Mouse (Mus musculus) small intestine, adult 2 months (tissue): ENCODE data around the gene Cntnap2.

ENCODE experiments used
- CTCF ChIP-seq: fragments of 200-500 bp; IDR thresholded peaks from 2 replicates; pipeline ENCODE4 v1.5.1; 2012; ENCODE audit warnings: low read depth, mild to moderate bottlenecking, control low read depth, inconsistent platforms, low read length, moderate library complexity, mixed read lengths; ENCODE audit not compliant: insufficient replicate concordance, insufficient read length; ENCODE audit errors: extremely low read depth
- POLR2A ChIP-seq: fragments of 200-500 bp; IDR thresholded peaks from 2 replicates; pipeline ENCODE4 v1.6.1; 2012; ENCODE audit warnings: low read depth, mild to moderate bottlenecking, control low read depth, inconsistent platforms, low read length, moderate library complexity

GRCm38 (mm10) chr6:47197570-47197969, 2138.4 kb downstream of the Cntnap2 start:
- no peak for TF ChIP-seq POLR2A
- TF ChIP-seq CTCF, result no peak
